Mouse (Mus musculus): ENCODE results near the gene Abcd2.

DNA sequence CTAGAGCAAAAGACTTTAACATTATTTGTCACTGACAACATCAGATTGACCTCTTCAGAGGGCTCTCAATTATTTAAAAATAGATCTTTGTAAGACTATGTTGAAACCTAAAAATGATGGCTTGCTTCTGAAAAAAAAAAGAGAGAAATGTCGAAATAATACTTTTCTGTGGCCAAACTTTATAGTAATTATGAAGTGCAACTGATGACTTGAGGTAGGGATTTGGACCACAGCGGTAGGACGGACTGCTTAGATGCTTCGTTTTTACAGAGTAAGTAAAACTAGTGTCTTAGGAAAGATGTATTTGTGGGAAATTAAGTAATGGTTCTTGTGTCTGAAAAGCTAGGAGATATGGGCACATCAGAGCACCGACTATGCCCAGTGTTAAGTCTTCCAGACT is 30.4 kb downstream of the Abcd2 start:
- TF ChIP-seq POLR2A (IDR thresholded peaks at IDR 0.05; ENCODE audit: insufficient read depth, low read depth, low read length), result no peak
- TF ChIP-seq CTCF (IDR thresholded peaks at IDR 0.05; ENCODE audit: insufficient read depth, low read depth, low read length), result no peak

Measured in olfactory bulb, adult 2 months (tissue).